Mouse (Mus musculus): ENCODE results near the gene Capn13. TPM values are rescaled to one million over a fixed set of nuclear protein-coding genes. Genes with fewer than 3 reads are reported as not detected.

Capn13 gene
- polyA plus RNA-seq, 1 experiment from 2014 or later: 1.7 TPM

DNA sequence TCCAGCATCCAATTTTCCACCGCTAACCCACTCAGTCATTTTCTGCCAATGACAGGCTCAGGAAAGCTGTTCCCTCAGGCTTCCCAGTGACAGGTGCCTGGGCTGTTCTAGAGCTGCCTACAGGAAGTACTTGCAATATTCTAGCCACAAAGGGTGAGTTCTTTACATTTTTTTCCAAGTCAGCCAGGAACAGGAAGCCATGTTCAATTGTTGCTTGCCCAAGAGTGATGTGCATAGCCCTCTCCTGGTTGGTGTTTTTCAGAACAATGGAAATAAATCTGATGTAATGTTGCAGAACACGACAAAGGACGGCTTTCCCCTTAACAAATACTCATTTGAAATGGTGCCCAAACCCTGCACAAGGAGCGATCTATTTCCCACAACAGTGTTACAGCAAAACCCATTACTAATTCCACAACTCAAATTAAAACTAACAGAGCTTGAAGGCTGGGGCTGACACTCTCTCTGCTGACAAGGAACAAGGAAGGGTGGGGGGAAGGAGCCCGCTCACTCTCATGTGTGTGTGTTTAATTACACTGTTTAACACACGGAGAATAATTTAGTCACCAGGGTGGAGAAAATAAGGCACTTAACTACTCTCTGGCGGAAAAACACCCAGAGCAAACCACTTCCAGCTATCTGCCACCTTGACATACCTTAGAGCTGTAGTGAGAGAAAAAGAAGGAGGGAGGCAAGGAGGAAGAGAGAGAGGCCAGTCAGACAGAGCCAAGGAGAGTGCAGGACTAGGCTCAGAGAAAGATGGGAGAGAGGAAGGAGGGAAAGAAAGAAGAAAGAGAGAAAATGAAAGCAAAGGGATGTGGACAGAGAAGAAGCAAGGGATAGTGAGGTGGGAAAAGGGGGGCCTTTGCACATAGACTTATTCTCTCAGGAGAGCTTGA is 10.2 kb downstream of the Capn13 start:
- Histone ChIP-seq H3K36me3 (ENCODE audit: control insufficient read depth, insufficient read depth) (no peaks in the 10 kb centered on the region), H3K4me3 (ENCODE audit: low read depth, low read length) (no peak overlapping the region), H3K27ac (ENCODE audit: low read depth, low read length) (no peak overlapping the region), H3K4me2 (replicated peaks; ENCODE audit: low read depth) (no peak overlapping the region), H3K9me3 (ENCODE audit: control insufficient read depth) (no peaks in the 10 kb centered on the region), H3K9ac (ENCODE audit: low read depth, low read length) (no peak overlapping the region), H3K27me3 (replicated peaks; ENCODE audit: control insufficient read depth, insufficient read depth, low read length) (no peaks in the 10 kb centered on the region), H3K4me1 (replicated peaks; ENCODE audit: control insufficient read depth, insufficient read depth, low read length) (no peaks in the 10 kb centered on the region)
- no peak for TF ChIP-seq CTCF (IDR thresholded peaks at IDR 0.05; ENCODE audit: low read depth)
- no peak for ATAC-seq
- WGBS: 75% methylated on average over 7 of the region's 7 CpGs

DNA sequence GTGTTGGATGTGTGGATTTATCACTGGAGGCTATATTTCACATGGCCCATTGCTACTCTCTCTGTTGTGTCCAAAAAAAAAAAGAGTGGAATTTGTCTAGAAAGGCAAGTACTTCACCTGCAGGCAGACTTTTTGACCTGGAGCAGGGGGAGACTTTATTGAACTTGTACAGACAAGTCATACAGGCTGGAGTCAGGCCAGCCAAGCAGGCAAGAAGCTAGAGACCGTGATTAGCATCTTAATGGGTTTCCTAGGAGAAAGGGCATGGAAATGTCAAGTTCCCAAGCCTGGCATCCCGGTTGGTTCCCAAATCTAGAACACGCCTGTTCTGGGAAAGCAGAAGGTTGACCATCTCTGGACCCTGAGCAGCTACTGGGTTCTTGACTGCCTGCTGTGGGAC is 11.3 kb downstream of the Capn13 start:
- H3K36me3 ChIP-seq (ENCODE audit: control insufficient read depth, insufficient read depth): no peaks in the 10 kb centered on the region
- ATAC-seq: no peak
- TF ChIP-seq CTCF (IDR thresholded peaks at IDR 0.05; ENCODE audit: low read depth): no peak
- H3K9ac ChIP-seq (ENCODE audit: low read depth, low read length): no peak overlapping the region
- no peak overlapping the region for H3K27ac ChIP-seq (ENCODE audit: low read depth, low read length)
- H3K9me3 ChIP-seq (ENCODE audit: control insufficient read depth): no peaks in the 10 kb centered on the region
- WGBS: 86% methylated on average over 3 of the region's 3 CpGs
- H3K4me3 ChIP-seq (ENCODE audit: low read depth, low read length): no peak overlapping the region
- H3K27me3 ChIP-seq (replicated peaks; ENCODE audit: control insufficient read depth, insufficient read depth, low read length): no peaks in the 10 kb centered on the region
- H3K4me1 ChIP-seq (replicated peaks; ENCODE audit: control insufficient read depth, insufficient read depth, low read length): no peaks in the 10 kb centered on the region
- no peak overlapping the region for H3K4me2 ChIP-seq (replicated peaks; ENCODE audit: low read depth)

DNA sequence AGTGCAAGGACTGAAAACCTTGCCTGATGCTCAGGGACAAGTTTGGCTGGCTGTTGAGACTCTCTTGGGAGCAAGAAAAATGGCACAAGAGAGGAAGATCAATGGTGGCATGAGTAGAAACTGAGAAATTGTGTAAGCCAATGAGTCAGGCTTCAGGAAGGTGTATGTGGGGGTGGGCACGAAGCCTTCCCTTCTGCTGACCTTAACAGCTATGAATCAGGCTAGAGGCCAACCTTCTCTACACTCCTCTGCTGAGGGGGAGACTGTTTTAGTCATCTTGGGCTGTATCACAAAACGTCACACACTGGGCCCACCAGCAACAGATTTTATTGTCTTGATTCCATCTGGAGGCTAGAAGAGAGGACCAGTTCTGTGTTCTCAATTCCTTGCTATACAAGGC is 14.1 kb downstream of the Capn13 start:
- H3K4me3 ChIP-seq (ENCODE audit: low read depth, low read length): no peak overlapping the region
- H3K36me3 ChIP-seq (ENCODE audit: control insufficient read depth, insufficient read depth): no peaks in the 10 kb centered on the region
- no peak overlapping the region for H3K4me2 ChIP-seq (replicated peaks; ENCODE audit: low read depth)
- no peaks in the 10 kb centered on the region for H3K9me3 ChIP-seq (ENCODE audit: control insufficient read depth)
- no peaks in the 10 kb centered on the region for H3K4me1 ChIP-seq (replicated peaks; ENCODE audit: control insufficient read depth, insufficient read depth, low read length)
- no peak for TF ChIP-seq CTCF (IDR thresholded peaks at IDR 0.05; ENCODE audit: low read depth)
- 80% methylated on average over 2 of the region's 2 CpGs for WGBS
- ATAC-seq: no peak
- H3K9ac ChIP-seq (ENCODE audit: low read depth, low read length): no peak overlapping the region
- H3K27ac ChIP-seq (ENCODE audit: low read depth, low read length): no peak overlapping the region
- no peaks in the 10 kb centered on the region for H3K27me3 ChIP-seq (replicated peaks; ENCODE audit: control insufficient read depth, insufficient read depth, low read length)

DNA sequence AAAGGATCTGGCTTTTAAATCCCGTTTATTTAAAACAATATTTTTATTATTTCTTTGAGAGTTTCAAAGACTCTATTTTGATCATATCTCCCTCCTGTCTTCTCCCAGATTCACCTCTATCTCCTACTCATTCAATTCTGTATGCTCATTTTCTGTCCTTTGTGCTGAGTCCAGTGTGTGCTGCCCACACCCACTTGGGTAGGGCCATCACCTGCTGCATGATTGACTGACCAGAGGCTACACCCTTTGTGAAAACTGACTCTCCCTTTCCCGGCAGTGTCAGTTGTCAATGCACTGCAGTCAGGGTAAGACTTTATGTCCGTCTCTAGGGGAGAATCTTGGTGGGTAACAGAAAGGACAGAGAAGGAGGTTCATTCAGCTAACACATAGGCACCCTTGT is 14.7 kb downstream of the Capn13 start:
- Histone ChIP-seq H3K36me3 (ENCODE audit: control insufficient read depth, insufficient read depth) (no peaks in the 10 kb centered on the region), H3K27me3 (replicated peaks; ENCODE audit: control insufficient read depth, insufficient read depth, low read length) (no peaks in the 10 kb centered on the region), H3K9me3 (ENCODE audit: control insufficient read depth) (no peaks in the 10 kb centered on the region), H3K4me3 (ENCODE audit: low read depth, low read length) (no peak overlapping the region), H3K4me1 (replicated peaks; ENCODE audit: control insufficient read depth, insufficient read depth, low read length) (no peaks in the 10 kb centered on the region), H3K4me2 (replicated peaks; ENCODE audit: low read depth) (no peak overlapping the region), H3K9ac (ENCODE audit: low read depth, low read length) (no peak overlapping the region), H3K27ac (ENCODE audit: low read depth, low read length) (no peak overlapping the region)
- TF ChIP-seq CTCF (IDR thresholded peaks at IDR 0.05; ENCODE audit: low read depth): no peak
- no peak for ATAC-seq
- 67% methylated on average over 3 of the region's 3 CpGs for WGBS

DNA sequence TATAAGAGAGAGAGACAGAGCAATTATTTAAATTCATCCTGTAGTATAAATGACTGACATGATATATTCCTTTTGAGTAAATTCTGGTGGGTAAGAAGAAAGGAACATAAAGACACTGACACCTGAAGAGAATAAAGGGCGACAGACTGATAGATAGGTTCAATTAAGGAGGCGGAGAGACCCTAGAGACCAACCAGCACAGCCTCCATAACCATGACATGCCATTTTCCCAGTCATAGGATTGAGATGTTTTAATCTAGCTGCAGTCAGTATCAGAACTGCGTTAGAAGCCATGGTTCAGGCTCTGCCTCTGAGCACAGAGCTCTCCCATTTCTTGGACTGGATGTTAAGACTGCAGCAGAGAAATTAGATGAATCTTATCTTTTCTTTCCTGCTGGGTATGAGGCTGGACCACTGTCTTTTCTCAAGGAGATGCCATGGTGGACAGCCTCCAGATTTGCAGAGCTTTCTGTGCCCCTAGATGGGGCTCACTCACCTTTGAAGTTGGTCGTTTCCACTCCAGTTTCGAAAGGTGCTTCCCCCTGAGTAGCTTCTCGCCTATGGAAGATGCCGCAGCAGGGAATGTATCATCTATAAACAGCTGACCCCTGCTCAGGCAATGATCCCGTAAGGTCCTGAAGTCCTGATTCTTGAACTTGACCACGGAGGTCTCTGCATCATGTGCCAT is 18.2 kb downstream of the Capn13 start:
- Histone ChIP-seq H3K27ac (ENCODE audit: low read depth, low read length) (no peak overlapping the region), H3K4me1 (replicated peaks; ENCODE audit: control insufficient read depth, insufficient read depth, low read length) (no peaks in the 10 kb centered on the region), H3K4me2 (replicated peaks; ENCODE audit: low read depth) (no peak overlapping the region), H3K4me3 (ENCODE audit: low read depth, low read length) (no peak overlapping the region), H3K9me3 (ENCODE audit: control insufficient read depth) (no peaks in the 10 kb centered on the region), H3K36me3 (ENCODE audit: control insufficient read depth, insufficient read depth) (no peaks in the 10 kb centered on the region), H3K27me3 (replicated peaks; ENCODE audit: control insufficient read depth, insufficient read depth, low read length) (no peaks in the 10 kb centered on the region), H3K9ac (ENCODE audit: low read depth, low read length) (no peak overlapping the region)
- ATAC-seq: no peak
- TF ChIP-seq CTCF (IDR thresholded peaks at IDR 0.05; ENCODE audit: low read depth): no peak
- 77% methylated on average over 9 of the region's 9 CpGs for WGBS

DNA sequence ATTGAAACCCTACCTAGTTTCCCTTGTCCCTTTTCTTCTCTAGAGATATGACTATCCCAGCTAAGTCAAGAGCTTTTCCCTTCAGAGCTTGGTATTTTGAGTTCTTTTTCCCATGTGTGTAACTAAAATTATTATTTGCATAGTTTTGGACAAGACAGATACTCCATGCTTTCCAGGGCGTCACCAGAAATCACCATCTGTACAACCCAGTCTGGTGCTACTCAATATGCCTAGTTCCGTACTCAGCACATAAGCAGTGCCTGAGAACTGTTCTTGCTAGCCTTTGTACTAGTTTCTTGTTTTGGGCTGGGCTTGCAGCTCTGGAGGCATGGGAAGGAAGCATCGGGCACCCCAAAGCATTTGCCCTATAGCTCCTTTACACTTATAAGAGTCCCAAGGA is 19.0 kb downstream of the Capn13 start:
- Histone ChIP-seq H3K9ac (ENCODE audit: low read depth, low read length) (no peak overlapping the region), H3K36me3 (ENCODE audit: control insufficient read depth, insufficient read depth) (no peaks in the 10 kb centered on the region), H3K4me1 (replicated peaks; ENCODE audit: control insufficient read depth, insufficient read depth, low read length) (no peaks in the 10 kb centered on the region), H3K27ac (ENCODE audit: low read depth, low read length) (no peak overlapping the region), H3K27me3 (replicated peaks; ENCODE audit: control insufficient read depth, insufficient read depth, low read length) (no peaks in the 10 kb centered on the region), H3K4me2 (replicated peaks; ENCODE audit: low read depth) (no peak overlapping the region), H3K9me3 (ENCODE audit: control insufficient read depth) (no peaks in the 10 kb centered on the region), H3K4me3 (ENCODE audit: low read depth, low read length) (no peak overlapping the region)
- no peak for TF ChIP-seq CTCF (IDR thresholded peaks at IDR 0.05; ENCODE audit: low read depth)
- 92% methylated on average over 3 of the region's 3 CpGs for WGBS
- ATAC-seq: no peak
